Mouse (Mus musculus): ENCODE results near the gene Cs.

- TF ChIP-seq CTCF (conservative IDR thresholded peaks at IDR 0.05; ENCODE audit: low read length) = no peak
- TF ChIP-seq POU5F1 (IDR thresholded peaks at IDR 0.05; ENCODE audit: borderline replicate concordance, low read length) = no peak
Measured at GRCm38 (mm10) chr10:128302357-128302756, 35.2 kb upstream of the Cs start.
